Mouse (Mus musculus) kidney, adult 2 months (tissue): ENCODE results near the gene Asxl1. TPM values are rescaled to one million over a fixed set of nuclear protein-coding genes. Genes with fewer than 3 reads are reported as not detected.

Source experiments
- DNase-seq: peaks from one replicate; pipeline ENCODE4 v3.0.0; 2021
- H3K27ac ChIP-seq: fragments of 200-500 bp; 2 replicates; pipeline ENCODE4 v1.5.1; 2012; ENCODE audit warnings: low read depth, low read length, control low read depth, inconsistent platforms; ENCODE audit not compliant: insufficient read depth
- H3K27me3 ChIP-seq: fragments of 200-500 bp; replicated peaks from 2 replicates; pipeline ENCODE4 v1.6.1; 2012; ENCODE audit warnings: mild to moderate bottlenecking, moderate library complexity, low read length, inconsistent platforms; ENCODE audit not compliant: control insufficient read depth, insufficient read depth
- H3K36me3 ChIP-seq: fragments of 200-500 bp; 2 replicates; pipeline ENCODE4 v1.6.1; 2012; ENCODE audit warnings: mild to moderate bottlenecking, moderate library complexity, low read length, inconsistent platforms; ENCODE audit not compliant: control insufficient read depth, insufficient read depth
- H3K4me1 ChIP-seq: fragments of 200-500 bp; 2 replicates; pipeline ENCODE4 v1.6.1; 2011; ENCODE audit warnings: low read length; ENCODE audit not compliant: control insufficient read depth, insufficient read depth
- H3K4me3 ChIP-seq: fragments of 200-500 bp; 2 replicates; pipeline ENCODE4 v1.5.1; 2011; ENCODE audit warnings: mild to moderate bottlenecking, low read depth, low read length, control low read depth; ENCODE audit not compliant: insufficient read depth
- CTCF ChIP-seq: fragments of 200-500 bp; conservative IDR thresholded peaks from 2 replicates; pipeline ENCODE4 v1.5.1; 2011; ENCODE audit warnings: low read depth, mild to moderate bottlenecking, control low read depth, low read length, moderate library complexity, mixed read lengths; ENCODE audit not compliant: insufficient read depth, insufficient read length
- POLR2A ChIP-seq: fragments of 200-500 bp; IDR thresholded peaks from one replicate; pipeline ENCODE4 v1.6.1; 2011; ENCODE audit warnings: low read depth, low read length, control low read depth
- WGBS: fragments of 180-500 bp; shearing (Covaris S2); methylation state at CpG from one replicate; pipeline ENCODE4 v1.1.7; 2018; 5-methylcytosine and 5-hydroxymethylcytosine counted together
- polyA plus RNA-seq: library from polyadenylated mRNA; depleted of rRNA; stranded (reverse); fragments of >200 nt; gene quantifications from 2 replicates; pipeline ENCODE4 v1.2.3, GENCODE M21; 2012; rRNA removed

Gene Asxl1
- polyA plus RNA-seq, 1 experiment: 10.0 TPM

DNA sequence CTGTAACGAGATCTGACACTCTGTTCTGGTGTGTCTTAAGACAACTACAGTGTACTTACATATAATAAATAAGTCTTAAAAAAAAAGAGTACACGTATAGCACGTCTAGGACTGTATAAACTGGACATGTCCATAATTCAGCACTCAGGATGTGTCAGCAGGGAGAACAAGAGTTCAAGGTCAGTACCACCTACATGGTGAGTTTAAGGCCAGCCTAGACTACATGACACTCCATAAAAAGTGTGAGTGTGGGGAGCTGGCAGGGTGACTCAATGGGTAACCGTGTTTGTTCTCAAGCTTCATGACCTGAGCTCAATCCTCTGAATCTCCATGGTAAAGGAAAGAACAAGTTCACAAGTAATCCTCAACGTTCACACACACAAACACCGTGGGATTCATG, 102.9 kb downstream of the Asxl1 start:
- Histone ChIP-seq H3K4me1 (no peaks in the 10 kb centered on the region), H3K27ac (no peak overlapping the region), H3K4me3 (no peak overlapping the region), H3K36me3 (no peaks in the 10 kb centered on the region), H3K27me3 (no peaks in the 10 kb centered on the region)
- no peak for DNase-seq
- TF ChIP-seq CTCF (no peak), POLR2A (no peak)
- 91% methylated on average over 6 of the region's 6 CpGs for WGBS

Other genes with a start within 250 kb of the Asxl1 start
- 2.9 and 4.4 TPM in 2 replicates for gene Hck, start 237.4 kb upstream of the Asxl1 start, polyA plus RNA-seq
- 46.0 and 49.5 TPM in 2 replicates for gene Tm9sf4, start 184.5 kb upstream of the Asxl1 start, polyA plus RNA-seq
- 2.2 and 2.3 TPM in 2 replicates for gene Tspyl3, start 120.4 kb upstream of the Asxl1 start, polyA plus RNA-seq
- gene Plagl2, start 104.4 kb upstream of the Asxl1 start, polyA plus RNA-seq: 4.3 and 4.4 TPM in 2 replicates
- 17.5 and 19.9 TPM in 2 replicates for gene Pofut1, start 104.3 kb upstream of the Asxl1 start, polyA plus RNA-seq
- 10.1 and 10.9 TPM in 2 replicates for gene Kif3b, start 54.4 kb upstream of the Asxl1 start, polyA plus RNA-seq
- gene 4930404H24Rik, start 147.0 kb downstream of the Asxl1 start, polyA plus RNA-seq: not detected in 2 replicates
- 11.9 and 14.5 TPM in 2 replicates for gene Nol4l, start 184.1 kb downstream of the Asxl1 start, polyA plus RNA-seq